Mouse (Mus musculus) hindbrain, embryonic 11.5 days (tissue): ENCODE data around the gene Cct8. TPM values are rescaled to one million over a fixed set of nuclear protein-coding genes. Genes with fewer than 3 reads are reported as not detected.

Source experiments
- ATAC-seq: fragments of 200-750 bp; cut with Nextera tagmentation; 2 replicates; pipeline ENCODE4 v1.8.0; 2017; ENCODE audit warnings: mild to moderate bottlenecking, moderate TSS enrichment, moderate library complexity; ENCODE audit not compliant: low FRiP score
- DNase-seq: peaks from one replicate; pipeline ENCODE4 v3.0.0-alpha.2; 2015; ENCODE audit warnings: low spot score
- H3K27ac ChIP-seq: fragments of 300-500 bp; sonication (generic); 2 replicates; pipeline ENCODE4 v1.5.1; 2014; ENCODE audit warnings: mild to moderate bottlenecking, low read depth, low read length
- H3K27me3 ChIP-seq: fragments of 300-500 bp; sonication (generic); 2 replicates; pipeline ENCODE4 v1.6.1; 2014; ENCODE audit warnings: mild to moderate bottlenecking, low read length, moderate library complexity, mixed read lengths; ENCODE audit not compliant: control insufficient read depth, insufficient read depth
- H3K36me3 ChIP-seq: fragments of 300-500 bp; sonication (generic); 2 replicates; pipeline ENCODE4 v1.6.1; 2014; ENCODE audit warnings: mild to moderate bottlenecking, low read length, moderate library complexity, mixed read lengths; ENCODE audit not compliant: control insufficient read depth, insufficient read depth
- H3K4me1 ChIP-seq: fragments of 300-500 bp; sonication (generic); replicated peaks from 2 replicates; pipeline ENCODE4 v1.6.1; 2014; ENCODE audit warnings: low read length, mixed read lengths; ENCODE audit not compliant: control insufficient read depth, insufficient read depth
- H3K4me2 ChIP-seq: fragments of 300-500 bp; sonication (generic); replicated peaks from 2 replicates; pipeline ENCODE4 v1.6.1; 2014; ENCODE audit warnings: mild to moderate bottlenecking, low read depth, low read length
- H3K4me3 ChIP-seq: fragments of 300-500 bp; sonication (generic); 2 replicates; pipeline ENCODE4 v1.5.1; 2014; ENCODE audit warnings: low read depth, low read length
- H3K9ac ChIP-seq: fragments of 300-500 bp; sonication (generic); 2 replicates; pipeline ENCODE4 v1.6.1; 2014; ENCODE audit warnings: low read depth, low read length
- H3K9me3 ChIP-seq: fragments of 300-500 bp; sonication (generic); 2 replicates; pipeline ENCODE4 v1.6.1; 2016; ENCODE audit warnings: low read length; ENCODE audit not compliant: control insufficient read depth
- WGBS: fragments of 180-500 bp; shearing (Covaris S2); extraction: QIAGEN DNeasy Blood & Tissue Kit; methylation state at CpG from one replicate; pipeline ENCODE4 v1.1.7; 2014; 5-methylcytosine and 5-hydroxymethylcytosine counted together
- polyA plus RNA-seq: library from polyadenylated mRNA; unstranded; fragments of >200 nt; fragmentation: Nextera tagmentation; extraction: Ambion mirVana; gene quantifications from 2 replicates; pipeline ENCODE4 v1.2.1, GENCODE M21; 2014

Cct8 gene
- polyA plus RNA-seq, 1 experiment from 2014 or later = 656 TPM

GRCm38 (mm10) chr16:87441089-87441488, 54.6 kb downstream of the Cct8 start:
- H3K27ac ChIP-seq = no peak overlapping the region
- H3K36me3 ChIP-seq = no peaks in the 10 kb centered on the region
- peak overlapping the region; percentile 86 for H3K9ac ChIP-seq
- no peaks in the 10 kb centered on the region for H3K27me3 ChIP-seq
- no peak for ATAC-seq
- H3K4me2 ChIP-seq = peak overlapping the region; percentile 64
- H3K4me3 ChIP-seq = peak overlapping the region; percentile 77
- H3K4me1 ChIP-seq = peaks cover 2% of the 10 kb centered on the region
- peak; percentile 13 for DNase-seq
- 28% methylated on average over 9 of the region's 9 CpGs for WGBS
- H3K9me3 ChIP-seq = no peaks in the 10 kb centered on the region

- Histone ChIP-seq H3K9me3 (no peaks in the 10 kb centered on the region), H3K36me3 (no peaks in the 10 kb centered on the region), H3K9ac (peak within 1 kb of the TSS; percentile 86), H3K4me1 (peaks cover 2% of the 10 kb centered on the region), H3K27me3 (no peaks in the 10 kb centered on the region), H3K27ac (peak within 1 kb of the TSS; percentile 89), H3K4me3 (peak within 1 kb of the TSS; percentile 77), H3K4me2 (peak within 1 kb of the TSS; percentile 64)
- ATAC-seq (peak; percentile 98), DNase-seq (peak; percentile 93)
- 0% methylated on average over 38 of the region's 38 CpGs for WGBS
Observed at GRCm38 (mm10) chr16:87440184-87440686, 55.4 kb downstream of the Cct8 start, which contains the start of gene Rwdd2b. TSS of gene Rwdd2b (minus strand) at chr16:87440573.

- Histone ChIP-seq H3K27me3 (no peaks in the 10 kb centered on the region), H3K4me1 (peaks cover 2% of the 10 kb centered on the region), H3K9me3 (no peaks in the 10 kb centered on the region), H3K9ac (no peak overlapping the region), H3K4me3 (no peak overlapping the region), H3K4me2 (no peak overlapping the region), H3K27ac (no peak overlapping the region), H3K36me3 (no peaks in the 10 kb centered on the region)
- no peak for ATAC-seq
- DNase-seq = no peak
- WGBS = 89% methylated on average over 8 of the region's 8 CpGs
Observed at GRCm38 (mm10) chr16:87438697-87439096, 57.0 kb downstream of the Cct8 start.

- no peak overlapping the region for H3K4me2 ChIP-seq
- DNase-seq = no peak
- 94% methylated on average over 21 of the region's 21 CpGs for WGBS
- no peak overlapping the region for H3K4me3 ChIP-seq
- H3K27me3 ChIP-seq = no peaks in the 10 kb centered on the region
- no peak overlapping the region for H3K9ac ChIP-seq
- H3K4me1 ChIP-seq = peaks cover 2% of the 10 kb centered on the region
- no peaks in the 10 kb centered on the region for H3K36me3 ChIP-seq
- ATAC-seq = no peak
- no peak overlapping the region for H3K27ac ChIP-seq
- H3K9me3 ChIP-seq = no peaks in the 10 kb centered on the region
Observed at GRCm38 (mm10) chr16:87437096-87437495, 58.6 kb downstream of the Cct8 start.

GRCm38 (mm10) chr16:87435411-87436205, 60.1 kb downstream of the Cct8 start:
- WGBS = 84% methylated on average over 13 of the region's 13 CpGs
- Histone ChIP-seq H3K36me3 (no peaks in the 10 kb centered on the region), H3K27me3 (no peaks in the 10 kb centered on the region), H3K4me2 (no peak overlapping the region), H3K9ac (no peak overlapping the region), H3K4me3 (no peak overlapping the region), H3K4me1 (no peaks in the 10 kb centered on the region), H3K27ac (no peak overlapping the region), H3K9me3 (no peaks in the 10 kb centered on the region)
- no peak for DNase-seq
- no peak for ATAC-seq

GRCm38 (mm10) chr16:87434946-87435345, 60.7 kb downstream of the Cct8 start:
- ATAC-seq = no peak
- Histone ChIP-seq H3K4me1 (no peaks in the 10 kb centered on the region), H3K27ac (no peak overlapping the region), H3K9me3 (no peaks in the 10 kb centered on the region), H3K27me3 (no peaks in the 10 kb centered on the region), H3K4me3 (no peak overlapping the region), H3K36me3 (no peaks in the 10 kb centered on the region), H3K4me2 (no peak overlapping the region), H3K9ac (no peak overlapping the region)
- no peak for DNase-seq
- WGBS = 86% methylated on average over 6 of the region's 6 CpGs

- Histone ChIP-seq H3K27me3 (no peaks in the 10 kb centered on the region), H3K27ac (no peak overlapping the region), H3K4me2 (no peak overlapping the region), H3K4me3 (no peak overlapping the region), H3K9ac (no peak overlapping the region), H3K36me3 (no peaks in the 10 kb centered on the region), H3K9me3 (no peaks in the 10 kb centered on the region), H3K4me1 (no peaks in the 10 kb centered on the region)
- WGBS = 95% methylated on average over 7 of the region's 7 CpGs
- DNase-seq (no peak), ATAC-seq (no peak)
Observed at GRCm38 (mm10) chr16:87434266-87434665, 61.4 kb downstream of the Cct8 start.
